Mouse (Mus musculus) large intestine, adult 2 months (tissue): ENCODE results near the gene Bbs9. TPM values are rescaled to one million over a fixed set of nuclear protein-coding genes. Genes with fewer than 3 reads are reported as not detected.

Experiments used
- DNase-seq: peaks from one replicate; pipeline ENCODE4 v3.0.0-alpha.2; 2012; ENCODE audit warnings: low read depth, low spot score
- WGBS: fragments of 180-500 bp; shearing (Covaris S2); methylation state at CpG from one replicate; pipeline ENCODE4 v1.1.7; 2018; 5-methylcytosine and 5-hydroxymethylcytosine counted together
- polyA plus RNA-seq: library from polyadenylated mRNA; depleted of rRNA; stranded (reverse); fragments of >200 nt; gene quantifications from 2 replicates; pipeline ENCODE4 v1.2.3, GENCODE M21; 2012

The Bbs9 gene
- polyA plus RNA-seq, 1 experiment = 4.2 TPM

- under 1% methylated on average over 72 of the region's 73 CpGs for WGBS
These were observed 7.9 kb upstream of the Bbs9 start for GRCm38 (mm10) chr9:22467371-22468169.

GRCm38 (mm10) chr9:22468170-22468898 lies 7.2 kb upstream of the Bbs9 start:
- WGBS = 3% methylated on average over 43 of the region's 43 CpGs
- DNase-seq = peak; percentile 35

More at GRCm38 (mm10) chr9:22467371-22468169, 7.9 kb upstream of the Bbs9 start:
- DNase-seq = peak; percentile 32

DNA sequence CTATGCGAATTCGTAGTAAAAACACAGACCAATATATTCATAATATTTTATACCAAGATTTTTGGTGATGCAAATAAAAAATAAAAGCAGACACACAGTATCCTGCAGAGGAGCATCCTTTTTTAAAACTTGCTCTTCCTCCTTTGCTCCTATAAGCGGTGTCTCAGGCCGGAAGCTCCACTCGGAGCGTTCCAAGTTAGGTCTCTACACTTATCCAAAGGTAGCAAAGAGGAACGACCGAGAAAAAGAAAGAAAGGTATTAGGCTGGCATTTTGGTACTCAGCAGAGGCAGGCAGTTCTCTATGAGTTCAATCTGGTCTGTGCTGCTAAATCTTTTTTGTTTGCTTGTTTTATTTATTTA lies 6.6 kb upstream of the Bbs9 start:
- no peak for DNase-seq
- WGBS = 70% methylated on average over 8 of the region's 8 CpGs

- 81% methylated on average over 3 of the region's 3 CpGs for WGBS
- DNase-seq = no peak
These were observed 5.9 kb upstream of the Bbs9 start, which contains the start of gene Rp9 for GRCm38 (mm10) chr9:22469643-22470042. Gene Rp9 (minus strand): TSS chr9:22469743.

DNA sequence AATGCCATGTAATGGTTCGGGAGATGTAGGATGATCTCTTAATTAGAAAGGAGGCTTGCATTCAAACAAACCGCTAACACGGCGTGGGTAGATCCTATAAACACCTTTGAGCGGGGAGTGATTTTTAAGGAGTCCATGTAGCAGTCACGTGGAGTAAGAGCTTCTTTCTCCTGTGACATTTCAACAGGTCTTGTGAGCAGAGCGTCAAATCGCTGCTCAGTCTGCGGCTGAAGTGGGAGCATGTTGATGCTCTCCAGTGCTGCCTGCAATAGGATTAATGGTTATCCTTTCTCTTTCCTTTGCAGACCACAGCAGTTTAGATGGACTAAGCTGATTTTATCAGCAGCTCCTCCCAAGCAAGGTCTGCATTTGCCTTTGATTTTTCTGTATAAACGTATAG lies 750 bp downstream of the Bbs9 start:
- DNase-seq = no peak
- WGBS = 5% methylated on average over 10 of the region's 10 CpGs

GRCm38 (mm10) chr9:22478946-22479345 lies 3.4 kb downstream of the Bbs9 start:
- WGBS = 95% methylated on average over 8 of the region's 8 CpGs
- DNase-seq = no peak

- DNase-seq = no peak
These were observed 8.5 kb downstream of the Bbs9 start for GRCm38 (mm10) chr9:22483866-22484561.

DNA sequence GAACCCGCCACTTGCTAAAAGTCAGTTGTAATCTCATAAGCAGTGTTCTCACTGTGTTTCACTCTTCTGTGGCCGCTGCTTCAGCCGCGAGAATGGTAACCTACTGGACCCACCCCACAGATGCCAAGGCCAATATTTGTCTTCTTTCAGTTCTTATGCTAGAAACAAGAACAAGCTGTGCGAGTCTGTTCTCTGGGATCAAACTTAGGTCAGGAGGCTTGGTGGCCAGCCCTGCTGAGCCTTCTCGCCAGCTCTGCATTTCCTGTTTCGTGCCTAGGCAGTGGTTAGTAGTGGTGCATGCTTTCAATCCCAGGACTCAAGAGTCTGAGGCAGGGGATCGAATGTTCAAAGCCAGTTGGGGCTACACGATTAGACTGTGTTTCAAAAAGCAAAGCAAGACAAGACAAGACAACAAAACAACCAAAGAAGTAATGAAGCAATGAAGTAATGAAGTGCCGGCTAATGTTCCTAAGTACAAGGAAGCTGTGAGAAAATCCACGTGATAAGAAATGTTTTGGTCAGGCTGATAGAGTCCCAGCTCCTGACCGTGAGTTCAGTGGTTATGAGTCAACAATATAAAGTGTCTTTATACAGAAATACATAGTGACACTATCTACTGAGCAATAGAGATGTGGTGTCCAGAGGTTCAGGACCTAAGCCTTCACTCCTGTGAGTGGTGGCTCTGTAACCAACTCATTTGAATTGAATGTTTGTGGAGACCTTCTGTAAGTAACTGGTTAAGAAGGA lies 9.2 kb downstream of the Bbs9 start:
- WGBS = 82% methylated on average over 12 of the region's 12 CpGs
- no peak for DNase-seq

More at GRCm38 (mm10) chr9:22483866-22484561, 8.5 kb downstream of the Bbs9 start:
- WGBS = 92% methylated on average over 8 of the region's 8 CpGs

DNA sequence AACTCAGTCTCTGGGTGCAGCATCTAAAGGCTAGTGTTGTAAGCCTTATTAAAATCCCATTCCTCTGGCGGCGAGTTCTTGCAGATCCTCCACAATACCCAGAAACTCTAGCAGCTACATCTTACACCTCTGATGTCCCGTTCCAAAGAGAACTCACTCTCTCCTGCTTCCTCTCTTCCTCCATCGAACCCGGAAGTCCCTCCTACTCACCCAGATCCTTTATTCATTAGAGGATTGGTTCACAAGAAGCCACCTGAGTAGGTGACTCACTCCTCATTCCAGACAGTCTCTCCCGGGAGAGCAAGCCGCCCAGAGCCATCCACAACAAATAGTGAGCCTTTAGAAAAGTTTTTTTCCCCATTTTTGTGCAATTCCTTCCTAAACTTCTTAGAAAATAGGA lies 10.7 kb downstream of the Bbs9 start:
- DNase-seq = no peak
- 81% methylated on average over 7 of the region's 7 CpGs for WGBS

DNA sequence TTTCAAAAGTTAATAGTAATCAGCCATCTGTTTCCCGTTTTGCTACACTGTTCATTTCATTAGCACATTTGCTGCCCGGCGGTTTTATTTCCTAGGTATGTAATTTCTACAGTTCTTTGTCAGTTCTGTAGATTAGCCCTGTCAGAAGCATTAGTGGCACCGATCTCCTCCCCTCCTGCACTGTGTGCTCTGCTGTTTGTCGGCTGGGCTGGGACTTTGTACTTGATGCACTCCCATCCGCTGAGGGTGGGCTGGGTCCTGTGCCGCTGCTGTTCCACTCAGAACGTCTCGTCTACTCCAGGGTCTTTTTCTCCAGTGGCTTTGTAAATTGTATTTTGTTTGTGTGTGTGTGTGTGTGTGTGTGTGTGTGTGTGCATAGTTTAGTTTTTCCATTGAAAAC lies 13.4 kb downstream of the Bbs9 start:
- no peak for DNase-seq
- WGBS = 57% methylated on average over 9 of the region's 9 CpGs

- 84% methylated on average over 9 of the region's 9 CpGs for WGBS
These were observed 18.8 kb downstream of the Bbs9 start for GRCm38 (mm10) chr9:22494203-22494807.

DNA sequence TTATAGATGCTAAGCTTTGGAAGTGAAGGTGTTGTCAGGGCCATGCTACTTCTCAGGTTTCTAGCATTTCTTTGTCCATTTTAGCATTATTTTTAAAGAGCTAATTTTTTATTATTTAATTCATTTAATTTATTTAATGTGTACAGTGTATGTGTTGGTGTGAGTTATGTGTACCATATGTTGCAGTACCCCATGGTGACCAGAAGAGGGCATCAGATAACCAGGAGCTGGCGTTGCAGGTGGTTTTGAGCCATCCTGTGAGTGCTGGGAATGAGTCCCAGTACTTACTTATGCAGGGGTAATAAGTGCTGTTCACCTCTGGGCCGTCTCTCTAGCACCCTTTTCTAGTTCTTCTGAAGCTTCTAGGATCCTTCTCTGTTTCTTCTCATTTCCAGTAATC lies 19.6 kb downstream of the Bbs9 start:
- no peak for DNase-seq
- 88% methylated on average over 2 of the region's 2 CpGs for WGBS

More at GRCm38 (mm10) chr9:22494203-22494807, 18.8 kb downstream of the Bbs9 start:
- DNase-seq = no peak

DNA sequence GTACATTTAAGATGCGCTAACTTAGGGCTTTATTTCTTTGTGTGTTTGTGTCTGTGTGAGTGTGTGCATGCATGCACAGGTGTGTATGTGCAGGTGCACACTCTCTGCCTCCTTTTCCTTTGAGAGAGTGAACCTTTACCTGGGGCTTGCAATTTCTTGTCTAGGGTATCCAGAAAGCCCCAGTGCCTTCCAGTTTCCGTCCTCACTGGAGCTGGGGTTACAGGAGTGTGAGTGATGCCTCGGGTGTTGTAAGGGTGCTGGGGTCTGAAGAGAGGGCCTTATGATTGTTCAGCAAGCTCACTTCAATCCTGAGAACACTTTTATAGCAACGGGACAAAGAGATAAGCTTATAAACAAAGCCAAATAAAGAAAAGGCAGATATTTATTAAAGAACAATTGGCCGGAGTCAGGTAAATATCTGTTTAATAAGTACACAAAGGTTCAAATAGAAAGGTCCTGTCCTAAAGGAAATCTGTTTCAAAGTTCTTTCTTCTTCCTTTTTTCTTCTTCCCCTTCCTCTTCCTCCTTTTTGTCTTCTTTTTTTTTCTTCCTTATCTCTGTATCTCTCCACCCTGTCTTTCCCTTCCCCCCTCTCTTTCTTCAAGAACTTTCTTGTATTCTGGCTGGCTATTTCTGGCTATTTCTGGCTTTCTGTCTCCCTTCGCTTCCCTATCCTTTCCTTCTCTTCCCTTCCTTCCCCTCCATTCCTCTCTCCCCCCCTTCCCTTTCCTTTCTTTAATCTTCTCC lies 21.7 kb downstream of the Bbs9 start:
- no peak for DNase-seq
- WGBS = 72% methylated on average over 6 of the region's 6 CpGs

GRCm38 (mm10) chr9:22502972-22503371 lies 27.5 kb downstream of the Bbs9 start:
- WGBS = 68% methylated on average over 2 of the region's 2 CpGs
- no peak for DNase-seq

- WGBS = 90% methylated on average over 5 of the region's 5 CpGs
These were observed 28.1 kb downstream of the Bbs9 start for GRCm38 (mm10) chr9:22503581-22503980.

GRCm38 (mm10) chr9:22505574-22505973 lies 30.1 kb downstream of the Bbs9 start:
- WGBS = 85% methylated on average over 2 of the region's 2 CpGs
- no peak for DNase-seq

More at GRCm38 (mm10) chr9:22503581-22503980, 28.1 kb downstream of the Bbs9 start:
- DNase-seq = no peak

DNA sequence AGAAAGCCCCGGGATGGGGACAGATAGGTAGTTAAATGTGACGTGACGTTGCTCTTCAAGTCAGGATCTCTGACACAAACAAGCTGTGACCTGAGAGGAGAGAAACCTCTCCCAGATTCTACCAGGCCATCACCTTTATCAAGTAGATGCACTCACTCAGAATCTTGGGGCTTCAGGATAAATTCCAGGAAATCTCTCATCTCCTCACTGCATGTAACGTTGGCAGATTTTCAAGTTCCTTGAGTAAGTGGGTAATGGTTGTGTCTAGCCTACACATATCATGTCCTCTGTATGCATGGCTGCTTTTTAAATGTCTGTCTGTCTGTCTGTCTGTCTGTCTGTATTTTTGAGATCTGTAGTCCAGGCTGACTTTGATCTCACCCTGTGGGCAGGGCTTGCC lies 39.6 kb downstream of the Bbs9 start:
- WGBS = 86% methylated on average over 4 of the region's 4 CpGs
- no peak for DNase-seq

GRCm38 (mm10) chr9:22518394-22519041 lies 43.0 kb downstream of the Bbs9 start:
- DNase-seq = peak; percentile 14
- WGBS = 97% methylated on average over 3 of the region's 3 CpGs
